Mouse (Mus musculus) retina, postnatal 7 days (tissue): ENCODE results near the gene Pmel.

Source experiments
- DNase-seq: peaks from one replicate; pipeline ENCODE4 v3.0.0-alpha.2; 2012; ENCODE audit warnings: low read depth, low spot score

Gene Pmel

GRCm38 (mm10) chr10:128748252-128748864 is 44.4 kb downstream of the Pmel start:
- peak; percentile 88 for DNase-seq
